Mouse (Mus musculus): ENCODE measurements around the gene Med21. TPM values are rescaled to one million over a fixed set of nuclear protein-coding genes. Genes with fewer than 3 reads are reported as not detected.
A peak's percentile ranks its signal among the peaks of the same experiment; 100 is the strongest.

Med21 gene
- polyA plus RNA-seq, 1 experiment from 2014 or later, result 97.2 TPM

DNA sequence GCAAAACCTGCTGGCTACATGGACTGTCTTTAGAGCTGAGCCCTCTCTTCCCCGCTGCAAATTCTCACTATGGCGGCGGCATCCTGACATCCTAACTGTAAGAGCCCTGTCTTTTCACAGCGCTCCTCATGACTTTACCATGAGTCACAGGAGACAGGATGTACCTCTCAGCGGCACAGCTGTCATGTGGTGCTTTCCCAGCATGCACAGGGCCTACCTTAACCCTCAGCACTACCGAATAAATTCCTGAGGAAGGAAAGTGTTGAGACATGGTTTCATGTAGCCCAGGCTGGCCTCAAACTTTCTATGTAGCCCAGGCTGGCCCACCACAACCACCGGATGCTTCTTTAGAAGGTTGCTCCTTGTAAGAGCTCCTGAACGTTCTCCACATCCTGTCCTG lies 26.5 kb upstream of the Med21 start:
- H3K4me2 ChIP-seq, result no peak overlapping the region
- no peak overlapping the region for H3K27ac ChIP-seq (ENCODE audit: low read depth, low read length)
- H3K36me3 ChIP-seq (ENCODE audit: control insufficient read depth, insufficient read depth, low read length), result peaks cover 68% of the 10 kb centered on the region
- no peaks in the 10 kb centered on the region for H3K9me3 ChIP-seq (ENCODE audit: control insufficient read depth, low read length)
- H3K27me3 ChIP-seq (replicated peaks; ENCODE audit: control insufficient read depth, insufficient read depth, low read length), result no peaks in the 10 kb centered on the region
- ATAC-seq (replicated peaks; ENCODE audit: low FRiP score), result no peak
- H3K9ac ChIP-seq (ENCODE audit: low read depth, low read length), result no peak overlapping the region
- no peaks in the 10 kb centered on the region; the same call in 1 of the 2 replicates for H3K4me1 ChIP-seq (replicated peaks; ENCODE audit: control insufficient read depth, insufficient read depth, low read length)
- no peak for DNase-seq (ENCODE audit: low spot score)
- WGBS, result 97% methylated on average over 8 of the region's 8 CpGs
- H3K4me3 ChIP-seq (ENCODE audit: low read depth, low read length), result no peak overlapping the region

GRCm38 (mm10) chr6:146616670-146617069 lies 25.7 kb upstream of the Med21 start:
- Histone ChIP-seq H3K4me2 (no peak overlapping the region), H3K36me3 (ENCODE audit: control insufficient read depth, insufficient read depth, low read length) (peaks cover 70% of the 10 kb centered on the region), H3K9me3 (ENCODE audit: control insufficient read depth, low read length) (no peaks in the 10 kb centered on the region), H3K27ac (ENCODE audit: low read depth, low read length) (no peak overlapping the region), H3K4me1 (replicated peaks; ENCODE audit: control insufficient read depth, insufficient read depth, low read length) (no peaks in the 10 kb centered on the region; the same call in 1 of the 2 replicates), H3K27me3 (replicated peaks; ENCODE audit: control insufficient read depth, insufficient read depth, low read length) (no peaks in the 10 kb centered on the region), H3K4me3 (ENCODE audit: low read depth, low read length) (no peak overlapping the region), H3K9ac (ENCODE audit: low read depth, low read length) (no peak overlapping the region)
- ATAC-seq (replicated peaks; ENCODE audit: low FRiP score), result no peak
- 92% methylated on average over 2 of the region's 2 CpGs for WGBS
- no peak for DNase-seq (ENCODE audit: low spot score)

DNA sequence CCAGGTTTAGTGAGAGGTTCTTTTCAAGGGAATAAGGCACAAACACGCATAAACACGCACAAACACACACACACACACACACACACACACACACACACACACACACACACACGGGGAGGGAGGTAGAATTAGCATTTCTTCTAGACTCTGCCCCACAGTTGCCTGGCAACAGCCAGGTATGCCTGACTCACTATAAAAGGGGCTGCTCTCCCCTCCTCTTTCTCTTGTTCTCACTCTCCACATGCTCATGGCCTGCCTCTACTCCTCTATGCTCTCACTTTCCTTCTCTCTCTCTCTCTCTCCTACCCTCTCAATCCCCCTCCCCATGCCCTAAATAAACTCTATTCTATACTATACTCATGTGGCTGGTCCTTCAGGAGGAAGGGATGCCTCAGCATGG lies 14.2 kb upstream of the Med21 start:
- no peak overlapping the region for H3K27ac ChIP-seq (ENCODE audit: low read depth, low read length)
- H3K9me3 ChIP-seq (ENCODE audit: control insufficient read depth, low read length), result no peaks in the 10 kb centered on the region
- H3K4me3 ChIP-seq (ENCODE audit: low read depth, low read length), result no peak overlapping the region
- H3K4me1 ChIP-seq (replicated peaks; ENCODE audit: control insufficient read depth, insufficient read depth, low read length), result peaks cover 29% of the 10 kb centered on the region
- H3K4me2 ChIP-seq, result no peak overlapping the region
- ATAC-seq (replicated peaks; ENCODE audit: low FRiP score) (no peak), DNase-seq (ENCODE audit: low spot score) (no peak)
- 84% methylated on average over 3 of the region's 3 CpGs for WGBS
- H3K36me3 ChIP-seq (ENCODE audit: control insufficient read depth, insufficient read depth, low read length), result peaks cover 10% of the 10 kb centered on the region
- H3K27me3 ChIP-seq (replicated peaks; ENCODE audit: control insufficient read depth, insufficient read depth, low read length), result no peaks in the 10 kb centered on the region
- H3K9ac ChIP-seq (ENCODE audit: low read depth, low read length), result no peak overlapping the region

GRCm38 (mm10) chr6:146629781-146630756 lies 12.3 kb upstream of the Med21 start:
- Histone ChIP-seq H3K4me2 (peak overlapping the region; percentile 77), H3K4me3 (ENCODE audit: low read depth, low read length) (no peak overlapping the region), H3K9me3 (ENCODE audit: control insufficient read depth, low read length) (no peaks in the 10 kb centered on the region), H3K9ac (ENCODE audit: low read depth, low read length) (0 out of 2 replicates have a peak overlapping the region, but pooled peaks have one; percentile 15), H3K27ac (ENCODE audit: low read depth, low read length) (peak overlapping the region; percentile 86), H3K36me3 (ENCODE audit: control insufficient read depth, insufficient read depth, low read length) (no peaks in the 10 kb centered on the region), H3K27me3 (replicated peaks; ENCODE audit: control insufficient read depth, insufficient read depth, low read length) (no peaks in the 10 kb centered on the region), H3K4me1 (replicated peaks; ENCODE audit: control insufficient read depth, insufficient read depth, low read length) (peaks cover 30% of the 10 kb centered on the region)
- DNase-seq (ENCODE audit: low spot score) (no peak), ATAC-seq (replicated peaks; ENCODE audit: low FRiP score) (peak; percentile 76)
- WGBS, result 41% methylated on average over 9 of the region's 9 CpGs

- DNase-seq (ENCODE audit: low spot score) (no peak), ATAC-seq (replicated peaks; ENCODE audit: low FRiP score) (peak; percentile 27; the same call in 1 of the 2 replicates)
- WGBS, result 68% methylated on average over 4 of the region's 4 CpGs
- no peaks in the 10 kb centered on the region for H3K9me3 ChIP-seq (ENCODE audit: control insufficient read depth, low read length)
- H3K9ac ChIP-seq (ENCODE audit: low read depth, low read length), result no peak overlapping the region
- H3K4me3 ChIP-seq (ENCODE audit: low read depth, low read length), result no peak overlapping the region
- H3K27me3 ChIP-seq (replicated peaks; ENCODE audit: control insufficient read depth, insufficient read depth, low read length), result no peaks in the 10 kb centered on the region
- H3K4me1 ChIP-seq (replicated peaks; ENCODE audit: control insufficient read depth, insufficient read depth, low read length), result peaks cover 30% of the 10 kb centered on the region
- no peaks in the 10 kb centered on the region for H3K36me3 ChIP-seq (ENCODE audit: control insufficient read depth, insufficient read depth, low read length)
- peak overlapping the region; percentile 86 for H3K27ac ChIP-seq (ENCODE audit: low read depth, low read length)
- peak overlapping the region; percentile 77 for H3K4me2 ChIP-seq
Observed at GRCm38 (mm10) chr6:146630961-146631360, 11.4 kb upstream of the Med21 start.

GRCm38 (mm10) chr6:146631847-146632246 lies 10.5 kb upstream of the Med21 start:
- Histone ChIP-seq H3K9ac (ENCODE audit: low read depth, low read length) (peak overlapping the region; percentile 27), H3K27me3 (replicated peaks; ENCODE audit: control insufficient read depth, insufficient read depth, low read length) (no peaks in the 10 kb centered on the region), H3K4me3 (ENCODE audit: low read depth, low read length) (peak overlapping the region; percentile 86; the same call in 1 of the 2 replicates), H3K36me3 (ENCODE audit: control insufficient read depth, insufficient read depth, low read length) (no peaks in the 10 kb centered on the region), H3K9me3 (ENCODE audit: control insufficient read depth, low read length) (no peaks in the 10 kb centered on the region), H3K4me1 (replicated peaks; ENCODE audit: control insufficient read depth, insufficient read depth, low read length) (peaks cover 30% of the 10 kb centered on the region), H3K27ac (ENCODE audit: low read depth, low read length) (peak overlapping the region; percentile 86; the same call in 1 of the 2 replicates), H3K4me2 (peak overlapping the region; percentile 77)
- WGBS, result 57% methylated on average over 8 of the region's 8 CpGs
- no peak for DNase-seq (ENCODE audit: low spot score)
- ATAC-seq (replicated peaks; ENCODE audit: low FRiP score), result no peak

DNA sequence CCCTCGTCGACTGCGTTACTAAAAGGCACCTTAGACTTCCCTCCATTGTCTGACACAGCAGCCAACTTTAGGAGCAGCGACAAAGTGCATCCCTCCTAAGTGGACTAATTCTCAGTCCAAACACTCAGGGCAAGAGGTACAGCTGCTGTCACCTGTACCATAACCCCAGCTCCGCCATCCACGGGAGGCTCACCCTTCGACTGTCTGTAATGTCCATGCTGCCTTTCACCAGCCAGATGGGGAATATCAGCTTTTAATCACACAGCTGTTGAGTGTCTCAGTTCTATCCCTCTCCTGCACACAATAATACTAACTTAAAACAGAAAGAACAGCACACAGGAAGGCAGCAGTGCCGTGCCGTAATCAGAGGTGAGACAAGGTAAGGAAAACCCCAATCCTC lies 9.9 kb upstream of the Med21 start:
- WGBS, result 68% methylated on average over 9 of the region's 9 CpGs
- Histone ChIP-seq H3K27ac (ENCODE audit: low read depth, low read length) (peak overlapping the region; percentile 86; the same call in 1 of the 2 replicates), H3K9me3 (ENCODE audit: control insufficient read depth, low read length) (no peaks in the 10 kb centered on the region), H3K4me2 (peak overlapping the region; percentile 77), H3K4me3 (ENCODE audit: low read depth, low read length) (peak overlapping the region; percentile 86; the same call in 1 of the 2 replicates), H3K36me3 (ENCODE audit: control insufficient read depth, insufficient read depth, low read length) (no peaks in the 10 kb centered on the region), H3K4me1 (replicated peaks; ENCODE audit: control insufficient read depth, insufficient read depth, low read length) (peaks cover 30% of the 10 kb centered on the region), H3K27me3 (replicated peaks; ENCODE audit: control insufficient read depth, insufficient read depth, low read length) (no peaks in the 10 kb centered on the region), H3K9ac (ENCODE audit: low read depth, low read length) (peak overlapping the region; percentile 44)
- ATAC-seq (replicated peaks; ENCODE audit: low FRiP score) (no peak), DNase-seq (ENCODE audit: low spot score) (no peak)

DNA sequence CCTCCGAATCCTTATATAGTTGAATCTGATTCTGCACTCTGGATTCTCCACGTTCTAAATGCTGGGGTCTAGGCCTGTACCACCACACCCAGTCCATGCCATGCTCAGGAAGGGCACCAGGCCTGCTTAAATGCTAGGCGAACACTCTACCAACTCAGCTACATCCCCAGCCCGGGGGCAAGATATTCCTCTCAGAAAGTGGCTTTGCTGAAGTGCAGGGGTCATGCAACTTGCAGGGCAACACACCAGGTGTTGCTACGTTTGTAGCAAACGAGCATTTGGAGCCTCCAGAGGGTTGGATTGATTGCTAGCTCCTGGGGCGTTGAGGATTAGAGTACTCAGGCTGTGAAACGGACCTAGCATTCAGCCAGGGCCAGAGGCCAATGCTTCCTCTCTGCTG lies 9.2 kb upstream of the Med21 start:
- Histone ChIP-seq H3K27me3 (replicated peaks; ENCODE audit: control insufficient read depth, insufficient read depth, low read length) (no peaks in the 10 kb centered on the region), H3K4me1 (replicated peaks; ENCODE audit: control insufficient read depth, insufficient read depth, low read length) (peaks cover 30% of the 10 kb centered on the region), H3K4me3 (ENCODE audit: low read depth, low read length) (peak overlapping the region; percentile 86), H3K4me2 (peak overlapping the region; percentile 77), H3K36me3 (ENCODE audit: control insufficient read depth, insufficient read depth, low read length) (no peaks in the 10 kb centered on the region), H3K9ac (ENCODE audit: low read depth, low read length) (peak overlapping the region; percentile 83), H3K27ac (ENCODE audit: low read depth, low read length) (peak overlapping the region; percentile 86), H3K9me3 (ENCODE audit: control insufficient read depth, low read length) (no peaks in the 10 kb centered on the region)
- DNase-seq (ENCODE audit: low spot score) (no peak), ATAC-seq (replicated peaks; ENCODE audit: low FRiP score) (no peak)
- WGBS, result 47% methylated on average over 8 of the region's 8 CpGs
